Mouse (Mus musculus): Measurements from ENCODE around the gene Dis3l2. TPM values are rescaled to one million over a fixed set of nuclear protein-coding genes. Genes with fewer than 3 reads are reported as not detected.

Dis3l2 gene
- total RNA-seq, 2 experiments from 2014 or later: 11.7 to 14.2 TPM

- DNase-seq: peak; percentile 54
- intact Hi-C loops (cut with DNase I): loop anchor here (5.0 kb wide), 1 partner anchor 296 kb away; the partner anchor contains the start of gene Nppc
Measured at GRCm38 (mm10) chr1:86968261-86968964, 264.8 kb downstream of the Dis3l2 start.

GRCm38 (mm10) chr1:86969173-86969725 is 265.6 kb downstream of the Dis3l2 start:
- intact Hi-C loops (cut with DNase I): loop anchor here (5.0 kb wide), 1 partner anchor 297 kb away; the partner anchor contains the start of gene Nppc
- TF ChIP-seq CTCF (IDR thresholded peaks at IDR 0.05): no peak
- H3K4me3 ChIP-seq: no peak overlapping the region
- no peak for DNase-seq
- no peak overlapping the region for H3K27ac ChIP-seq

More at GRCm38 (mm10) chr1:86968261-86968964, 264.8 kb downstream of the Dis3l2 start:
- peak; percentile 49 for TF ChIP-seq CTCF (IDR thresholded peaks at IDR 0.05)
- Histone ChIP-seq H3K27ac (peak overlapping the region; percentile 40; the same call in 1 of the 2 replicates), H3K4me3 (no peak overlapping the region)

GRCm38 (mm10) chr1:86972693-86973092 is 269.1 kb downstream of the Dis3l2 start:
- DNase-seq: no peak
- Histone ChIP-seq H3K4me3 (no peak overlapping the region), H3K27ac (no peak overlapping the region)
- intact Hi-C loops (cut with DNase I): no loop called here
- peak; percentile 6; the same call in 1 of the 2 replicates for TF ChIP-seq CTCF (IDR thresholded peaks at IDR 0.05)

- intact Hi-C loops (cut with DNase I): no loop called here
- H3K4me3 ChIP-seq: no peak overlapping the region
- no peak for TF ChIP-seq CTCF (IDR thresholded peaks at IDR 0.05)
- no peak overlapping the region for H3K27ac ChIP-seq
- DNase-seq: no peak
Measured at GRCm38 (mm10) chr1:86977018-86977417, 273.4 kb downstream of the Dis3l2 start.

GRCm38 (mm10) chr1:86986372-86986771 is 282.8 kb downstream of the Dis3l2 start:
- intact Hi-C loops (cut with DNase I): no loop called here
- no peak for TF ChIP-seq CTCF (IDR thresholded peaks at IDR 0.05)
- H3K4me3 ChIP-seq: no peak overlapping the region
- no peak for DNase-seq
- no peak overlapping the region for H3K27ac ChIP-seq

GRCm38 (mm10) chr1:86992849-86993248 is 289.2 kb downstream of the Dis3l2 start:
- intact Hi-C loops (cut with DNase I): no loop called here
- DNase-seq: no peak
- Histone ChIP-seq H3K27ac (no peak overlapping the region), H3K4me3 (no peak overlapping the region)
- no peak for TF ChIP-seq CTCF (IDR thresholded peaks at IDR 0.05)

- intact Hi-C loops (cut with DNase I): no loop called here
- no peak for DNase-seq
- no peak for TF ChIP-seq CTCF (IDR thresholded peaks at IDR 0.05)
- Histone ChIP-seq H3K4me3 (no peak overlapping the region), H3K27ac (no peak overlapping the region)
Measured at GRCm38 (mm10) chr1:86994023-86994422, 290.4 kb downstream of the Dis3l2 start.

GRCm38 (mm10) chr1:86998051-86998450 is 294.4 kb downstream of the Dis3l2 start:
- DNase-seq: no peak
- no peak overlapping the region for H3K4me3 ChIP-seq
- intact Hi-C loops (cut with DNase I): no loop called here
- no peak overlapping the region for H3K27ac ChIP-seq
- TF ChIP-seq CTCF (IDR thresholded peaks at IDR 0.05): no peak

GRCm38 (mm10) chr1:87001365-87001764 is 297.8 kb downstream of the Dis3l2 start:
- intact Hi-C loops (cut with DNase I): no loop called here
- TF ChIP-seq CTCF (IDR thresholded peaks at IDR 0.05): no peak
- DNase-seq: peak; percentile 16
- H3K27ac ChIP-seq: no peak overlapping the region
- H3K4me3 ChIP-seq: no peak overlapping the region

- DNase-seq: no peak
- Histone ChIP-seq H3K27ac (no peak overlapping the region), H3K4me3 (no peak overlapping the region)
- TF ChIP-seq CTCF (IDR thresholded peaks at IDR 0.05): no peak
- intact Hi-C loops (cut with DNase I): no loop called here
Measured at GRCm38 (mm10) chr1:87002545-87003168, 299.0 kb downstream of the Dis3l2 start.

- no peak for TF ChIP-seq CTCF (IDR thresholded peaks at IDR 0.05)
- no peak for DNase-seq
- intact Hi-C loops (cut with DNase I): no loop called here
- no peak overlapping the region for H3K27ac ChIP-seq
- H3K4me3 ChIP-seq: no peak overlapping the region
Measured at GRCm38 (mm10) chr1:87003169-87003552, 299.6 kb downstream of the Dis3l2 start.

GRCm38 (mm10) chr1:87006425-87006824 is 302.8 kb downstream of the Dis3l2 start:
- Histone ChIP-seq H3K27ac (no peak overlapping the region), H3K4me3 (no peak overlapping the region)
- no peak for TF ChIP-seq CTCF (IDR thresholded peaks at IDR 0.05)
- DNase-seq: no peak
- intact Hi-C loops (cut with DNase I): no loop called here

GRCm38 (mm10) chr1:87008211-87008610 is 304.6 kb downstream of the Dis3l2 start:
- intact Hi-C loops (cut with DNase I): no loop called here
- no peak for TF ChIP-seq CTCF (IDR thresholded peaks at IDR 0.05)
- no peak for DNase-seq
- no peak overlapping the region for H3K4me3 ChIP-seq
- no peak overlapping the region for H3K27ac ChIP-seq

Measured in gastrocnemius, adult 2 months (tissue).